Mouse (Mus musculus): ENCODE measurements at regions not wholly inside any gene's neighbourhood (a gene's known extent, or its start where the extent isn't known, plus 50 kb on each side); places are given as distances from the start of the nearest gene placed in this dataset.

GRCm38 (mm10) chr6:17157270-17157669 lies 92.3 kb downstream of the Tes start:
- no peak for ATAC-seq (ENCODE audit: poor library complexity, severe bottlenecking)

- no peak for ATAC-seq (ENCODE audit: poor library complexity, severe bottlenecking)
Observed at GRCm38 (mm10) chr6:17169971-17170781, 105.2 kb downstream of the Tes start.

- ATAC-seq (ENCODE audit: poor library complexity, severe bottlenecking) = no peak
Observed at GRCm38 (mm10) chr6:17170782-17171272, 105.9 kb downstream of the Tes start.

GRCm38 (mm10) chr6:17171273-17172011 lies 106.5 kb downstream of the Tes start:
- ATAC-seq (ENCODE audit: poor library complexity, severe bottlenecking) = no peak

- ATAC-seq (ENCODE audit: poor library complexity, severe bottlenecking) = no peak
Observed at GRCm38 (mm10) chr6:17172050-17172449, 107.1 kb downstream of the Tes start.

DNA sequence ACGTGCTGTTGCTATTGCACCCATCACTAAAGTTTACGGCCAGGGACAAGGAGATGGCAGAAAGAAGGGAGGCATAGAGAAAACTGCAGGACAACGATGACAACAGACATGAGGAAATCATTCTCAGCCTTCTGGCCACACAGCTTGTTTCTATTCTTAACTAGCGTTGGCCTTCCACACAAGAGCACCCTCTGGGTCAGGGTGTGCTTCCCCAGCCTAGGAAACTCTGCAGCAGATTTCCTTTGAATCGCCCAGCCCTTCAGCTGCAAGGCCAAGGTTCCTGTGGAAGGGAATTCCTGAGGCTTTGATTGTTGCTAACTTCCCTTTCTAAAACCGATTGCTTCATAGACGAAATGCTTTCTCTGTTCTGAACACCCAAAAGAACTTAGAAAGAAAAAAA lies 103.8 kb upstream of the Cav2 start:
- ATAC-seq (ENCODE audit: poor library complexity, severe bottlenecking) = no peak

DNA sequence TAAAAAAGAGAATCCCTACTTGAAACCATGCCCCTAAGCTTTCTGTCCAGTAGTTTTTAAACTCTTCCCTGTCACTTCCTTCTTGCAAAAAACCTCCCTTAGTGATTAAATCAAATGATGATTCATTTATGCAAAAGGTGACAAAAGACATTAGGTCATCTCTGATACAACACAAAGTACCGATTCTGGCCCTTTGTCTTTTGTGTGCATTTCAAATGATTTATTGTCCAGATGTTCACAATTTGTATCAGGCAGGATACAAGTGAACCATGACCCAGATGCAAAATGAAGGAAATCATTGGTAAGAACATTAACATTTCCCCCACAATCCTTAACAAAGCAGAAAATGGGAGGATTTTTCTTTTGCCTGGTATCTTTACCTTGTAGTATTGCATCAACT lies 101.5 kb upstream of the Cav2 start:
- ATAC-seq (ENCODE audit: poor library complexity, severe bottlenecking) = no peak

DNA sequence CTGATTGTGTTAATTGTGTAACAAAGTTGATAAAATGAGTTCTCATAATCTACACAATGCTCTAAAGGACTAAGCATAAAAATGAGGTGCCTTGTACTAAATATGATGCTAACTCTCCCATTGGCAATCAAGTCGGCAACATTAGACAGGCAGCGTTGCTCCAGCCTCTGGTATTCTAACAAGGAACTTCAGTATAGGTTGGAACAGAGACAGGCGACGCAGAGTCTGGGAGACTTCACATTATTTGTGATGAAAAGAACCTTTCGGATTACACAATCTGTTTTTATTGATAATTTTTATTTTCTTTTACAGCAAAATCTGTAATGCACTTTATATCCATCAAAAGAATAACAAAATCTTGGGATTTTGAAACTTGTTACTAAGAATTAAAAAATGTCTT lies 94.4 kb upstream of the Cav2 start:
- no peak for ATAC-seq (ENCODE audit: poor library complexity, severe bottlenecking)

DNA sequence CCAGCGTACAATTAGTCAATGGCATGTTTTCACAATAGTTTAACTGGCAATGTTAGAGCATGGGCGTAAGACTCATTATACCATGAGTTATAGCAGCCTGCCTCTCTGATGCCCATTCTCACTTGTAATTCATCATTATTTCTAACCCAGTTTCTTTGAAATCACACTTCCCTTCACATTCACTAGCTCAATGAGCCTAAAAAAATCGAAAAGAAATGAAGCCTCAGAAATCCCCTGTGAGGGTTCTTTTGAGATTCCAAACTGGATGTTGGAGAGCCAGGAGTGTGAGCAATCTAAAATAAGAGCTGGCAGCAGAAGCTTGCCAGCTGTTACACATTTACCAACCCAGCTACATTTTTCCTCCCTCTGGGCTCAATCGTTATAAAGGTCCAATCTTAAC lies 93.9 kb upstream of the Cav2 start:
- no peak for ATAC-seq (ENCODE audit: poor library complexity, severe bottlenecking)

DNA sequence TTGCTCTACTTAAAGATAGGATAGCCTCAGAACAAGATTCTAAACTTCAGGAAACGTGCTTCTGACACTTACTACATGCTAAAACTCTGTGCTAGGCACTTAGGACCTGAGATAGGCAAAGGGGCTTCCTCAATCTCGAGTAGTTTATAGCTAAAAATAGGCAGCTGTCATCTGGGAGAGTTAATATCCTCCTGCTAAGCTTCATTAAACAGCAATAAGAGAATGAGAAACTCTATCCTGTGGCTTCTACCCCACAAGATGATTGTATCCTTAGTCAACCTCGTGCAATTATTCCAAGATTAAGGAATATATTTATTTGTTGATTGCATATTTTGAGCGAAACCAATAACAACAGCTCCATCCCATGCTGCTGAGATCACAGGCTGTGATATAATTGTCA lies 85.4 kb upstream of the Cav2 start:
- no peak for ATAC-seq (ENCODE audit: poor library complexity, severe bottlenecking)

DNA sequence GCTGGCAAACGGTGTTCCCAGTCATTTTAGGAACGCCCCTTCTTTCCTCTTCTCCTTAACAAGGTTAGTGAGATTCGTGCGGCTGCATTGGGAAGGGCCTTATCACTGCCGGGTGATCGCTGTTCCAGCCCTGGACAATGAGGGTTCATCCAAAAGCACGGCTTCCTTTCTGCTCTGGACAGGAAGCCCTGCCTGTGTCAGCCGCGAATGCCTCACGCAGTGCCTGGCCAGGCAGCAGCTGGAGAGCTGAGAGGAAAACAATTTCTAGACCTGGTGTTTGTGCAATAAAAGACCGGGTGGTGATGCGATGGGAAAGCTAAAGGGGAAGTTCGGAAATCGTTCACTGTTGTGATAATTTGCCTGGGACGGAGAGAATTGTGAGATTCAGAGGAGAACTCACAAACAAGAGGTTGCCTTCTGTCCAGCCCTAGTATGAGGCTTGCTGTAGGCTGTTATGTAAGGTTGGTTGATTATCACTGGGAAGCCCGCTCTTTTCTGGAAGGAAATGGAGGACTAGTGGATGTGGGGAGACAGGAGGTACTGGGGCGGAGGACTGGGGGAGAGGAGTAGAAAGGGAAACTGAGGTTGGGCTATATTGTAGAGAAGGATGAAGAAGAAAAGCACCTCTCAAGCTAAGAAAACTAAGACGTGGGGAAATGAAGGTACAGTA lies 83.1 kb upstream of the Cav2 start:
- peak; percentile 69 for ATAC-seq (ENCODE audit: poor library complexity, severe bottlenecking)

GRCm38 (mm10) chr6:17198876-17199275 lies 82.1 kb upstream of the Cav2 start:
- no peak for ATAC-seq (ENCODE audit: poor library complexity, severe bottlenecking)

- no peak for ATAC-seq (ENCODE audit: poor library complexity, severe bottlenecking)
Observed at GRCm38 (mm10) chr6:17201916-17202636, 78.9 kb upstream of the Cav2 start.

GRCm38 (mm10) chr6:17203302-17203701 lies 77.7 kb upstream of the Cav2 start:
- ATAC-seq (ENCODE audit: poor library complexity, severe bottlenecking) = no peak

GRCm38 (mm10) chr6:17203900-17204686 lies 76.9 kb upstream of the Cav2 start:
- no peak for ATAC-seq (ENCODE audit: poor library complexity, severe bottlenecking)

DNA sequence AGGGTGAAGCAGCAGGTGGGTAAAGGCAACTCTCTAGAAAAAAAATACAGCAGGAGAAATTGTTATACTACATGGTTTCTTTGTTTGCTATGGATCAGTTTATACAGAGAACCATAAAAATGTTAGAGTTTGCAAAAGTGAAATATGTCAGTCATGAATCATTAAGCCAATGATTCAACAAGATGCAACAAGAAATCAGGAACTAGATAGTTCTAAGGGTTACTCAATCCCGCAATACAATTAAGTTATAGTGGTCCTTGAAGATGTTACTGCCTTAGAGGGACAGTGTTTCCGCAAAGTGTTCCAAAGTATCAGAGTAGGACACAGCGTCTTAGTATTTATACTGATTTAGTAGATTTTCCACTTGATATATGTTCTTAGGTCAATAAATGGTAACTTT lies 74.1 kb upstream of the Cav2 start:
- ATAC-seq (ENCODE audit: poor library complexity, severe bottlenecking) = no peak

DNA sequence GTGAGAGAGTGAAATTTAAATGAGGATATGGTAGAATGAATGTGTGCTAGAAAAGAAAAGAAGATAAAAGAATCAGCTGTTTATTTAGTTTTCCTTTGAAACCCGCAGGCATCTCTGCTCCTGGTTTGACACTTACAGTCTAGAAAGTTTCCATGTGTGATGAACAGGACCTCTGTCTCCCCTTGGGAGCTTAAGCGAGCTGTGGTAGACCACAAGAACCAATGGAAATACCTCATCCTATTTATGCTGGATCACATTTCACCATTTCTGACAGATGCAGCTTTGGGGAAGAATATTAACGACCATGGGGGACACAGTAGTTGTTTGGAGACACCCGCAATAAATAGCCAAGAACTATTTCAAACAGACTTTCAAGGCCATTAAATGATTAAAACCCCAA lies 71.2 kb upstream of the Cav2 start:
- no peak for ATAC-seq (ENCODE audit: poor library complexity, severe bottlenecking)

GRCm38 (mm10) chr6:17211346-17211745 lies 69.6 kb upstream of the Cav2 start:
- no peak for ATAC-seq (ENCODE audit: poor library complexity, severe bottlenecking)

DNA sequence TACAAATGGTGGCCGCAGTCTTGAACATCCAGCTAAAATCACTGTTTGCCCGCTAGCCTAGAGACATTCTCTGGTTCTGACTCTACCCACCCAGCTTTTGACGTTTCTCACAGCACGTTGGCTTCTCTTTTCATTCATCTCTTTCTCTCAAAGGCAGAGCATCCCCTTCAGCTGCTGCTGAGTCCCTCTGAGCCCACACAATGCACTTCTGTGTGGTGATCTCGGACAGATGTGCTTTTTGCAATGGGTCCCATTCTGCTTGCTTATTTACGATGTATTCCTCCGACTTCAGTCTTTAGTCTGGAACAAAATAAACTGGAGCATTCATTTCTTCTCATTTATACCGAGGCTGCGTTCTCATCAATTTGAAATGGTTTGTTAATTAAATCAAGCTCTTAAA lies 66.2 kb upstream of the Cav2 start:
- ATAC-seq (ENCODE audit: poor library complexity, severe bottlenecking) = no peak

DNA sequence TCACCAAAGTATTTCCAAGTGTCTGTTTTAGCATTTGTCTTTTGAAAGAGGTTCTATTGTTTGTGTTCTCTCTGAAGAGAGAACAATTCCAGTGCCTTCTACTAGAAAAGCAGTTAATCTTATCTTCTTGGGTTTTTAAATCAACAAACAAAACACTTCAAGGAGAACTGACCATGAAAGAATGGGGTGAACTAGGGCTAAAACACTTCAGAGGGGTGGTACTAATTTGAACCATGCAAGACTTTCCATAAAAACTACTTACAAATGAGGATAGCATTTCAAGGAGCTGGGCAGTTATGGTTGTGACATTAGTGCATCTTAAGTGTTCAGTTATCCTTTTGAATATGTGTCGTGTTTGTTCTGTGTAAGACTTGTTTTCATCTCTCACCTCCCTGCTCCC lies 64.5 kb upstream of the Cav2 start:
- no peak for ATAC-seq (ENCODE audit: poor library complexity, severe bottlenecking)

All from megakaryocyte, adult 5-6 weeks (primary cell).